Mouse (Mus musculus) midbrain, postnatal 0 days (tissue): ENCODE results near the gene Cdk4. TPM values are rescaled to one million over a fixed set of nuclear protein-coding genes. Genes with fewer than 3 reads are reported as not detected.

Source experiments
- ATAC-seq: fragments of 200-750 bp; cut with Nextera tagmentation; 2 replicates; pipeline ENCODE4 v1.8.0; 2017; ENCODE audit warnings: moderate number of reproducible peaks, mild to moderate bottlenecking, moderate TSS enrichment, moderate library complexity; ENCODE audit not compliant: low FRiP score
- DNase-seq: peaks from one replicate; pipeline ENCODE4 v3.0.0-alpha.2; 2015; ENCODE audit warnings: low spot score
- H3K27ac ChIP-seq: fragments of 300-500 bp; sonication (generic); 2 replicates; pipeline ENCODE4 v1.5.1; 2014; ENCODE audit warnings: low read depth, mild to moderate bottlenecking, low read length, mixed read lengths
- H3K27me3 ChIP-seq: fragments of 300-500 bp; sonication (generic); 2 replicates; pipeline ENCODE4 v1.6.1; 2014; ENCODE audit warnings: low read length, control low read depth, mixed read lengths; ENCODE audit not compliant: insufficient read depth
- H3K36me3 ChIP-seq: fragments of 300-500 bp; sonication (generic); 2 replicates; pipeline ENCODE4 v1.6.1; 2014; ENCODE audit warnings: low read length, control low read depth, mixed read lengths; ENCODE audit not compliant: insufficient read depth
- H3K4me1 ChIP-seq: fragments of 300-500 bp; sonication (generic); 2 replicates; pipeline ENCODE4 v1.6.1; 2014; ENCODE audit warnings: mild to moderate bottlenecking, control low read depth, antibody characterized with exemption, low read length, mixed read lengths; ENCODE audit not compliant: insufficient read depth
- H3K4me2 ChIP-seq: fragments of 300-500 bp; sonication (generic); 2 replicates; pipeline ENCODE4 v1.6.1; 2014; ENCODE audit warnings: low read depth, mild to moderate bottlenecking, low read length, mixed read lengths; ENCODE audit not compliant: poor library complexity, severe bottlenecking
- H3K4me3 ChIP-seq: fragments of 300-500 bp; sonication (generic); 2 replicates; pipeline ENCODE4 v1.5.1; 2014; ENCODE audit warnings: low read depth, mild to moderate bottlenecking, low read length, moderate library complexity
- H3K9ac ChIP-seq: fragments of 300-500 bp; sonication (generic); replicated peaks from 2 replicates; pipeline ENCODE4 v1.6.1; 2014; ENCODE audit warnings: mild to moderate bottlenecking, low read length, moderate library complexity, mixed read lengths; ENCODE audit not compliant: poor library complexity, severe bottlenecking
- H3K9me3 ChIP-seq: fragments of 300-500 bp; sonication (generic); 2 replicates; pipeline ENCODE4 v1.6.1; 2016; ENCODE audit warnings: low read length, control low read depth
- CTCF ChIP-seq: IDR thresholded peaks from 2 replicates; pipeline ENCODE4 v1.5.1; 2016; ENCODE audit warnings: antibody characterized with exemption, mild to moderate bottlenecking
- WGBS: fragments of 180-500 bp; shearing (Covaris S2); extraction: QIAGEN DNeasy Blood & Tissue Kit; methylation state at CpG from one replicate; pipeline ENCODE4 v1.1.7; 2014; 5-methylcytosine and 5-hydroxymethylcytosine counted together
- polyA plus RNA-seq: library from polyadenylated mRNA; unstranded; fragments of >200 nt; fragmentation: Nextera tagmentation; extraction: Ambion mirVana; gene quantifications from 2 replicates; pipeline ENCODE4 v1.2.1, GENCODE M21; 2015
- total RNA-seq: library from RNA; depleted of rRNA; stranded (reverse); fragments of >200 nt; gene quantifications from 2 replicates; pipeline ENCODE4 v1.2.3, GENCODE M21; 2014

The Cdk4 gene
- total and polyA plus RNA-seq, 2 experiments from 2014 or later: 311 to 364 TPM

DNA sequence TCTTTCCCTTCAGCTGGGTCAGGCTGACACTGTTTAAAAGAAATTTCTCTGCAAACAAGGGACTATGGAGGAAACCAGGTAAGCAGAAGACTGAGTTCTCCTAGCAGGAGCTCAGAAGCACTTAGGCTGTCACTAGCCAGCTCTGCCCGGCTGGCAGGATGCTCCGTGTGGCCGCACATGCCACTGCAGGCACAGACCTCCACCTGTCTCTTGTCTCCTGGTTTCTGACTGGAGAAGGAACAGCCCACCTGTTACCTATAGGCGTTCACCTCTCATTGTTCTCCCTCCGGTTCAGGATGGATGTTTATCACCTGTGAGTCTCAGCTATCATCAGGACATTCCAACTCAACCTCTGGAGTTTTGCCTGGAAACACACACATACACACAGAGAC lies 20.6 kb downstream of the Cdk4 start:
- H3K4me1 ChIP-seq: peaks cover 18% of the 10 kb centered on the region; the same call in 1 of the 2 replicates
- no peak overlapping the region for H3K9ac ChIP-seq
- H3K9me3 ChIP-seq: no peaks in the 10 kb centered on the region
- H3K4me3 ChIP-seq: no peak overlapping the region
- 0 out of 2 replicates have a peak, but pooled peaks cover 4% of the 10 kb centered on the region for H3K27me3 ChIP-seq
- no peak overlapping the region for H3K27ac ChIP-seq
- no peak overlapping the region for H3K4me2 ChIP-seq
- TF ChIP-seq CTCF: peak; percentile 26
- no peak for ATAC-seq
- H3K36me3 ChIP-seq: peaks cover 44% of the 10 kb centered on the region
- DNase-seq: no peak
- 55% methylated on average over 5 of the region's 5 CpGs for WGBS

DNA sequence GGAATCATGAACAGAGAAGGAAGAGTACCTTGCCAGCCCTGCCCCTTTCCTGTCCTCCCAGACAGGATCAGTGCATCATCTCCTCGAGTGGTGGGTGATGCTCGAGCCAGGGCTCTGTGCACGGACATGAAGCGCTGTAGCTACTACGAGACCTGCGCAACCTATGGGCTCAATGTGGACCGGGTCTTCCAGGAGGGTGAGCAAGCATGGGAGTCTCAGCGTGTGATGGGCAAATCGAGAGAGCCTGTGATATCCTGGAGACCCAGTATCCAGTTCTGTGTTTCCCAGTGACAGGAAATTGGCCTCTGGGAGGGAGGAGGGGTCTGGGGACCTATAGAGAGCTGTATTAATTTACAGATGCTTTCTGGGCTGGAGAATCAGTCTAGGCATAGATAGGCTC lies 21.7 kb downstream of the Cdk4 start:
- 81% methylated on average over 9 of the region's 9 CpGs for WGBS
- H3K4me2 ChIP-seq: no peak overlapping the region
- 0 out of 2 replicates have a peak, but pooled peaks cover 4% of the 10 kb centered on the region for H3K27me3 ChIP-seq
- no peak overlapping the region for H3K27ac ChIP-seq
- no peak for DNase-seq
- no peak for ATAC-seq
- H3K9ac ChIP-seq: no peak overlapping the region
- H3K9me3 ChIP-seq: no peaks in the 10 kb centered on the region
- peaks cover 51% of the 10 kb centered on the region for H3K36me3 ChIP-seq
- H3K4me3 ChIP-seq: no peak overlapping the region
- H3K4me1 ChIP-seq: peaks cover 18% of the 10 kb centered on the region; the same call in 1 of the 2 replicates
- no peak for TF ChIP-seq CTCF

DNA sequence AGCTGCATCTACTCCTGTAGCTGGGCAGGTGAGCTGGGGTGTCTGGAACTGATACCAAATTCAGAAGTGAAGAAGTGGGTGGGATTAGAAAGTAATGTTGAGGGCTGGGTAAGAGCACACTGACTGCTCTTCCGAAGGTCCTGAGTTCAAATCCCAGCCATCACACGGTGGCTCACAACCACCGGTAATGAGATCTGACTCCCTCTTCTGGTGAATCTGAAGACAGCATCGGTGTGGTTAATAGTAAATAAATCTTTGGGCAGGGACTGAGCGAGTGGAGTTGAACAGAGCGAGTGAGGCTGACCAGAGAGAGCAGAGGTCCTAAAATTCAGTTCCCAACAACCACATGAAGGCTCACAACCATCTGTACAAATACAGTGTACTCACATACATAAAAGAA lies 22.3 kb downstream of the Cdk4 start:
- ATAC-seq: no peak
- H3K4me1 ChIP-seq: peaks cover 15% of the 10 kb centered on the region; the same call in 1 of the 2 replicates
- H3K27me3 ChIP-seq: 0 out of 2 replicates have a peak, but pooled peaks cover 4% of the 10 kb centered on the region
- 71% methylated on average over 6 of the region's 6 CpGs for WGBS
- no peak overlapping the region for H3K4me2 ChIP-seq
- no peaks in the 10 kb centered on the region for H3K9me3 ChIP-seq
- no peak for DNase-seq
- H3K9ac ChIP-seq: no peak overlapping the region
- TF ChIP-seq CTCF: peak; percentile 56
- H3K36me3 ChIP-seq: peaks cover 52% of the 10 kb centered on the region
- no peak overlapping the region for H3K4me3 ChIP-seq
- H3K27ac ChIP-seq: no peak overlapping the region

DNA sequence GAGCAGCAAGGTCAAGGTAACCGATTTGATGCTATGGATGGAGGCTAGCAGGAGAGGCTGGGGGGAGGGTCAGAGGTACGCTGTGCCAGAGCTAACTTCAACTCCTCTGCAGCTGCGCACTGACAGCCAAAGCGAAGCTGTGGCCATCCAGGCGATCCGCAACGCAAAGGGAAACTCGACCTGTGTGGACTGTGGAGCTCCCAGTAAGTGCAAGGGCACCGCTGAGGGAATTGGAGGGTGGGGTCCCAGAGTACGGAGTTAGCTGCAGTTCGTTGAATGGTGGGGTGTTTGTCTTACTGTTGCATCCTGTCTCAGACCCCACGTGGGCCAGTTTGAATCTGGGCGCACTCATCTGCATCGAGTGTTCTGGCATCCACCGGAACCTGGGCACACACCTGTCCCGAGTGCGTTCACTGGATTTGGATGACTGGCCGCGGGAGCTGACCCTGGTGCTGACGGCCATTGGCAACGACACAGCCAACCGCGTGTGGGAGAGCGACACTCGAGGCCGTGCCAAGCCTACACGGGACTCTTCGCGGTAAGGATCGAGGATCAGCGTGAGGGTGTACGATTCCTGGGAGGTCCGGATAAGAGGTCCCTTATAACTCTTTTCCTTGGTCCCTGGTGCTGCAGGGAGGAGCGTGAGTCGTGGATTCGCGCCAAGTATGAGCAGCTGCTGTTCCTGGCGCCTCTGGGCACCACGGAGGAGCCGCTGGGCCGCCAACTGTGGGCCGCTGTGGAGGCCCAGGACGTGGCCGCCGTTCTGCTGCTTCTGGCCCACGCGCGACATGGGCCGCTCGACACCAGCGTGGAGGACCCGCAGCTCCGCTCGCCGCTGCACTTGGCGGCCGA lies 27.5 kb downstream of the Cdk4 start:
- no peak for TF ChIP-seq CTCF
- Histone ChIP-seq H3K27me3 (0 out of 2 replicates have a peak, but pooled peaks cover 4% of the 10 kb centered on the region), H3K4me2 (no peak overlapping the region), H3K9ac (peak overlapping the region; percentile 24; the same call in 1 of the 2 replicates), H3K9me3 (no peaks in the 10 kb centered on the region), H3K4me3 (no peak overlapping the region), H3K36me3 (peaks cover 48% of the 10 kb centered on the region), H3K27ac (no peak overlapping the region), H3K4me1 (peaks cover 13% of the 10 kb centered on the region; the same call in 1 of the 2 replicates)
- no peak for ATAC-seq
- WGBS: 21% methylated on average over 57 of the region's 57 CpGs
- peak; percentile 52 for DNase-seq

DNA sequence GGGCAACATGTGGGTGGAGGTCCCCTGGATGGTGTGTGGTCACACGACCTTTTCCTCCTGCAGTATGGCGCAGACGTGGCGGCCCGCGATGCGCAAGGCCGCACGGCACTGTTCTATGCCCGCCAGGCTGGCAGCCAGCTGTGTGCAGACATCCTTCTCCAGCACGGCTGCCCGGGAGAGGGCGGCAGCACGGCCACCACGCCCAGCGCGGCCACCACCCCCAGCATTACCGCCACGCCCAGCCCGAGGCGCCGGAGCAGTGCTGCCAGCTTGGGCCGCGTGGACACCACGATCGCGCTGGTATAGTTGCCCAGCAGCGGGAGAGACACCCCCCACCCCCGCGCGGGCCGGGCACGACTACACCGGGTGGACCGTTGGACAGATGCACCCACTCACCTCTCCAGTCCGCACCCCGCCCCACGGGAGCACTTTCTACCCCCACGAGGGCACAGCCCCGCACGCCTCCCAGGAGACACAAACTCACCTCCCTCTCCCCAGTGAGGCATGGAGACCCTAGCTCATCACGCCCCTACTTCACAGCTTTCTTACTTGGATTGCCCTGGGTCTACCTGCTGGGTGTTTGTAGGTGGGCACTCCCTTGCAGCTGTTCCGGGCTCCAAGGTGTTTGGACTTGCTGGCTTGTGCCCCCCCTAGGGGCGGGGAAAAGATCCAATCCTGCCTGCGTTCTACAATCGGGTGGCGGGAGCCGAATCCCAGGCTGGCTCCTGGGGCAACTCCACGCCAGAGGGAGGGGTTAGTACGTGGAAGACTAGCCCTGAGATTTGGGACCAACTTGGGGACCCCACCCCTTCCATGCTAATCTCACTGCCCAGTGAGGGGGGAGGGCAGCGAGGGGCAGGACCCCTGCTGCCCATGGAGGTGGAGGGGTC lies 28.4 kb downstream of the Cdk4 start:
- H3K4me1 ChIP-seq: peaks cover 13% of the 10 kb centered on the region; the same call in 1 of the 2 replicates
- H3K27ac ChIP-seq: no peak overlapping the region
- peak; percentile 20 for DNase-seq
- H3K4me3 ChIP-seq: no peak overlapping the region
- 14% methylated on average over 35 of the region's 51 CpGs for WGBS
- H3K9me3 ChIP-seq: no peaks in the 10 kb centered on the region
- ATAC-seq: no peak
- H3K36me3 ChIP-seq: peaks cover 57% of the 10 kb centered on the region
- H3K9ac ChIP-seq: no peak overlapping the region; the same call in 1 of the 2 replicates
- TF ChIP-seq CTCF: peak; percentile 15; the same call in 1 of the 2 replicates
- no peak overlapping the region for H3K4me2 ChIP-seq
- H3K27me3 ChIP-seq: 0 out of 2 replicates have a peak, but pooled peaks cover 4% of the 10 kb centered on the region
